Mouse (Mus musculus): ENCODE measurements around the gene Map3k1. TPM values are rescaled to one million over a fixed set of nuclear protein-coding genes. Genes with fewer than 3 reads are reported as not detected.
"Not testable (repeated sequence)": the region's sequence is repeated elsewhere in the genome, so short reads cannot be mapped to it uniquely, and the experiment has no call there.

Gene Map3k1
- total RNA-seq, 2 experiments from 2014 or later = 11.9 to 13.4 TPM

DNA sequence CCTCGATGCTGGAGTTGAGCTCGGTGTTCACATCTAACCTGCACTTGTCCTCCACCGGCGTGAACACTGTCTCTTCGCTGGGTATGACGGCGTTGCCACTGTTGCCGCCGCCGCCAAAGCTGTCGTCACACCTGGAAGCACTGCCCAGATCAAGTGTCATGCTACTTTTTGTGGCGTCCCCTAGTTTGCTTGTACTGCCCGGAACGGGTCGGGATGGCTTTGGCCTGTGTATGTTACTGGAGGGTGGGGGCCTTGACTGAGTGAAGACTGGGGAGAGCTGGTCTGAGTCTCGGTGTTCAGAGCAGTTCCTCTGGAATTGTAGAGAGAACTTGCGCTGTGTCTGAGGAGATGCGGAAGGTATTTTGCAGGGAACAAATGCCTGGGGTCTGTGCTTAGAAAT is 53.4 kb downstream of the Map3k1 start:
- intact Hi-C loops (cut with DNase I; ENCODE audit: low total_unique reads) = no loop called here
- DNase-seq = no peak

DNA sequence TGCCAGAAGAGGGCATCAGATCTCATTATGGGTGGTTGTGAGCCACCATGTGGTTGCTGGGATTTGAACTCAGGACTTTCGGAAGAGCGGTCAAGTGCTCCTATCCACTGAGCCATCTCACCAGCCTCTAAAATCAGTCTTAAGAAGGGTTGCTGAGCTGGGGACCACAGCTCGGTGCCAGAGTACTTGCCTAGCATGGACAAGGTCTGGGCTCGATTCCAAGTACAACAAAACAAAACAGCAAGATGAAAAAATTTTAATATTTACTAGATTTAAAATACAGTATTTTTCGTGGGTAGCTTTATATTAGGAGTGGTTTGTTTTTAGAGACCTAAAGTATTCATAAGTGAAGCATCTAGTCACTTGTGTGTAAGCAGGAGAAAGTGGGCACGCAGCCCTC is 55.5 kb downstream of the Map3k1 start:
- no peak for DNase-seq
- intact Hi-C loops (cut with DNase I; ENCODE audit: low total_unique reads) = no loop called here

DNA sequence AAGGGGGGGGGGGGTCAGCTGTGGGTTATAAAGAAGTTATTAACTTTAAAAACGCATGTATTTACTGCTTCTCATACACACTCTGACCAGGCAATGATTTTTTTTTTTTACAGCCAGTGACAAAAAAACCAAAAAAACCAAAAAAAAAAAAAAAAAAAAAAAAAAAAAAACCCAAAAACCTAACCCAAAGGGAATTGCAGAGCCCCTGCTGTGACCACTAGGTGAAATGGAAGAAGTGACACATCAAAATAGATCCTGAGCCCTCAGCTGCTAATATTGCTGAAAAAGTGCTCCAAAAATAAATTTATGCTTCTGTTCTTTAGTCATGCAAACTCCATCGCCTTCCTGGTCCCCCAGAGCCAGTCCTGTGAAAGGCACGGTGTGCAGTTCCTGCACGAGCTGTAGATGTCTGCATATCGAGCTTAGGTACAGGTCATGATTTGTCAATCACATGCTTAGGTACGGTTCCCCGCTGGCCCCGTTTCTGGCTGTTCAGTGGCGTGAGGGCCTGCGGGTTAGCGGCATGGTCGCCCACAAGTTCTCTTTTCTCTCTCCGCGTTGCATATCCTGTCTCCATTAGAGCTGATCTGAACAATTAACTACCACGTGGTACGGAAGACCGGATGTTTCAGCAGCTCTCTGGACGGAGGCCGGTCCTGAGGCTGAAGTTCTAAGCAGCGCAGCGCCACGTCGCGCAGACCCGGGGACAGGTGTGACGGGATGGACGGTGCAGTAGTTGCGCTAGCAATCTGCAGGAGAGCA is 60.3 kb downstream of the Map3k1 start:
- intact Hi-C loops (cut with DNase I; ENCODE audit: low total_unique reads) = no loop called here
- DNase-seq = no peak

DNA sequence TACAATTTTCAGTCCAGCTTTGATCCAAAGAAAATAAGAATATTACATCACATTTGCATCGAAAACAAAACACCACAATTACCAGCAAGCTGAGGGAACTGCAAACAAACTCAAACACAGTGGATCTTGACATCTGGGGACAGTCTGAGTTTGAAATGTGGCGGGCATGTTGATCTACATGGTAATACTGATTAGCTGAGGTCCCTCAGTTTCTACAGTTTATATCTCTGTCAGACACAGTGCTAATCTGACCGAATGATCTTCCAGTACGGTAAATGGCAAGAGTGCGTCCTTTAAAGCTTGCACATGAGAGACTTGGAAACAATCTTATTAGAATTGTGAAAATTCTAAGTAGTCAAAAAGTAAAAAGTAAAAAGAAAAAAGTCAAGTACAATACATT is 62.0 kb downstream of the Map3k1 start:
- no peak for DNase-seq
- intact Hi-C loops (cut with DNase I; ENCODE audit: low total_unique reads) = no loop called here

DNA sequence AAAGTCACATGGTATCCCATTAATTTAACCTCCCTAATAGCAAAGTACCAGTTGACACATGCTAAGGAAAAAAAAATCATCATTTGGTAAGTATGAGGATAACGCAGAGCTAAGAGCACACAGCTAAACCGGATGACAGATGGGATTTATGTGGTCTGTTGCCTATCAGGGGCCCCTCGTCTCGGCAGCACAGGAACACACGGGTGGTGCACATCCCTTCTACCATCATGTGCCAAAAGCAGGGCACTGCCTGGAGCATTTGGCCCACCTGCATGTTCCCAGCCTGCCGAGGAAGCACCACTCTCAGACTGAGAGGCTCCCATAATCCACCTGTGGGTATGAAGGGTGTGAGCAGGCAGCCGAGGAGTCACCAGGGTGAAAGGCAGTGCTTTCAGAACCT is 63.6 kb downstream of the Map3k1 start:
- intact Hi-C loops (cut with DNase I; ENCODE audit: low total_unique reads) = no loop called here
- no peak for DNase-seq

DNA sequence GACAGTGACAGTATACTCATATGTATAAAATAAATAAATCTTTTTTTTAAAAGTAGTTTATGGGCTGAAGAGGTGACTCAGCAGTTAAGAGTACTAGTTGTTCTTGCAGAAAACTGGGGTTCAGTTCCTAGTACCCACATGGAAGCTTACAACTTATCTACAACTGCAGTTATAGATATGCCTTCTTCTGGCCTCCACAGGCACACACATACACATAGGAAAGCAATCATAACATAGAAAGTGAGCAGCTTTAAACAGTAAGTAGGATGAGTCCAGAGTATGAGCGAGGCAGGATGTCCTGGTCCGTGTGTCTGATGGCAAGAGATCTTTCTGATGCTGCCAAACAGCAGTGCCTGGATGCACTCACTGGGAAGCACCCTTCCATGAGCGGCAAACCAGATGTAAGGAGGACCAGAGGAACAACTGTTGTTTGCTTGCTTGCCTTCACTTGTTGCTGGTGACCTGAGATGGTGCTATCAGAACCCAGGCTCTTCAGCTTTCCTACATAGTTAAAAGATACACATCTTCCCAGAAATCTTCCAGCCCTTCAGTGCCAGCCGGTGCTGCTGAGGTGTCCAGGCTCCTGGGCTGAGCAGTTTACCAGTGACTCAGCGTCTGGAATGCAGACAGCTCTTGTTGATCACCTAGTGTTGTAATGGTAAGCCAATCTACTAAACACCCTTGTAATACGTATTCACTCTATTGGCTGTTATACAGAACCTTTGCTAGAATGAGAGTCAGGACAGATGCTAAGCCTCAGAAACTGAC is 64.4 kb downstream of the Map3k1 start:
- intact Hi-C loops (cut with DNase I; ENCODE audit: low total_unique reads) = no loop called here
- DNase-seq = no peak

DNA sequence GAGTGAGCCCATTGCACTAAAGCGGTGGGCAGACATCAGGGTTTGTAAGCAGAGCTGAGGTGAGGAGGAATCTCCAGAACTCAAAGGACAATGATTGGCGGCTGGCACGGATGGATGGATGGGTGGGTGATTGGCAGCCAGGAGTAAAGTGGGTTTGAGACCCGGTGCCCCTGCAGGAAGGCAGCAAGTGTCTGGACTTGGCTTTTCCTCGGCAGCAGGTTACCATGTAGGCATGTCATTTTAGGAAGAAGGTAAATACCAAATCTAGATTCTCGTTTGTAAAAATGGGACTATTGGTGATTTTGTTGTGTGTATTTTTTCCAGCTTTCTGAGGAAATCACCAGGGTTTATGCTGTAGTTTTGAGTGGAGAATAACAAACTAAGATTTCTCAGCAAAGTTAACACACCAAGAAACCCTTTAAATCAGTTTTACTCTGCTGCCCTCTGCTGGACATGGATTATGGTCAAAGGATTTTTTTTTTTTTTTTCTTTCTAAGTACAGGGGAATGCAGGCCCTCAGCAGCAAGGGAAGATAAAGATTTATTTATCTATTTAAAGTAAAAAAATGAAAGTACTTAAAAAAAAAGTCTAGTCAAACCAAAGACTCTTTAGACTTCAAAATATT is 66.7 kb downstream of the Map3k1 start:
- intact Hi-C loops (cut with DNase I; ENCODE audit: low total_unique reads) = no loop called here
- no peak for DNase-seq

DNA sequence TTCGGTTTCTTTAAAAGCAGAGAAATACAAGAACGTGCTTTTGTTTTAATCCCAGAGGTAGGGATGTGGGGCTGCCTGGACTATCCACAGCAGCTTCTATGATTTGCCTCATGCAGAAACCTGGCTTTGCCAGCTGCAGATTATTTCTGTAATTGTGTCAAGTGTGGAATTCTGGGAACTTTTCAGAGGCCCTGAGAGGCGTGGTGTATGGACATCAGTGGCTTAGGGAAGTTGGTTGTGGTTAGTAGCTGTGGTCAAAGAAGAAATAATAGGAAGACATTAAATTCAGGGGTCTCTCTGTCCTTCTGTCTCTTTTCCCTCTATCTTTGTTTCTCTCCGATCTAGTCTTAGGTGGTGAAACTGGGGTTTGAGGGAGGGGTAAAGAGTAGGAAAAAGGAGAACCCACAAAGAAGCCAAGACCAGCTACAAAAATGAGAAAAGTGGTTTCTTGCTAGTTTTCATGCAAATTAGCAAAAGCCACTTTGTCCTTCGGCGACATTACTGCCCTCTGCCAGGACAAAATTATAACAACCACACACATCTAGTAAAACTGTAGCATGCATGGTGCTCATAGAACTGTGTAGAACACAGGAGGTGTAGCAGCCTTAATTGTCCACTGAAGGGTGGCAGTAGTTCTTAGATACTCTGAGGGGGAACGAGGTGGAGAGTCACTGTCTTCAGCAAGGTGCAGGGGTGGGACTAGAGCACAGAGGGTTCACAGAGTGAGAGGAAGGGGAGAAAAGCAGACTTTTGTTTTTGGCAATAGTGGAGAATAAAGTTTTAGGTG is 67.4 kb downstream of the Map3k1 start:
- no peak for DNase-seq
- intact Hi-C loops (cut with DNase I; ENCODE audit: low total_unique reads) = no loop called here

DNA sequence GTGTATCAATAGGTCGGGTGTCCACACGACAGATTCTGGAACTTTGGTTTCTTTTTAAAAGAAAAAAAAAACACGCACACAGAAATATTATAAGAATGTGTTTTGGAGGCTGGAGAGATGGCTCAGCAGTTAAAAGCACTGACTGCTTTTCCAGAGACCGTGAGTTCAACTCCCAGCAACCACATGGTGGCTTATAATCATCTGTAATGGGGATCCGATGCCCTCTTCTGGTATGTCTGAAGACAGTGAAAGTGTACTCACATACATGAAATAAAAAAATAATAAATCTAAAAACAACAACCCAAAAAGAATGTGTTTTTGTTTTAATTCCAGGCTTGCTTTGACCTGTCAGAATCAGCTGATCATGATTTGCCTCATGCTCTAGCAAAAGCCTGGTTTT is 81.9 kb downstream of the Map3k1 start:
- DNase-seq = no peak
- intact Hi-C loops (cut with DNase I; ENCODE audit: low total_unique reads) = no loop called here

DNA sequence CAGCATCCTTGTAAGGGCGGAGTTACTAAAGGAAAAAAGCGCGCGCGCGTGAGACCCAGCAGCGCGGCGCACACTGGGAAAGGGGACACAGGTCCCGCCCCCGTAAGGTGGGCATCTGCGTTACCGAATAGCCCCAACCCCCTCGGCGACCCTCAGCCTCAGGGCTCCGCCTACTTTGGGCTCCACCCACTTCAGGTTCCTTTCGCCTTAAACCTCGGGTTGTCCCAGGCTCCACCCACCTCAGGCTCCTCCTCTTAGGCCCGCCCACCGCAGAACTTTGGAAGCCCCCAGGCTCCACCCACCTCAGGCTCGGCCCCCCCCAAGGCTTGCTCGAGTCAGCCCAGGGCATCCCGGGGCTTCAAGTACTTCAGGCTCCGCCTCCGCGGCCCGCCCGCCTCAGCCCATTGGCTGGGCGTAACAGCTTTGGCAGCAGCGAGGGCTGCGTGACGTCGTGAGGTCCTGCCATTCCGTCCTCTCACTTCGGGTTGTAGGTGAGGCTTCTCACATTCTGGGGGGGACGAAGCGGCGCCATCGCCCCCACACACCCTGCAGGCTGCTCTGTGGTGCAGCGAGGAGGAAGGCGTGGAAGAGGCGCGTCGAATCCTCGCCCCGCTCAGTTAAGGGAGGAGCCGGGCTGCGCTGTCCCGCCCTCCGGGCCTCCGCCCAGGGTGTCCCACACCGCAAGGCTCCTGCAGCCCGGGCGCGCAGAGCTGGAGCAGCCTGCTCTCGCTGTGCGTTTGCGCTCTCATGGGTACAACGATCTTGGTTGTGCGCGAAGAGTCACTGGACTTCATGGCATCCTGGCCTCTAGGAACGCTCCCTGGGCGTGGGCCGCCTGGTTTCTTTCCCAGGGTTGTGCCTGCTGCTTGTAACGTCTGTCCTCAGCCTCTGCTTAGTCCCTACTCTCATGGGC is 83.4 kb downstream of the Map3k1 start:
- peak; percentile 97 for DNase-seq
- intact Hi-C loops (cut with DNase I; ENCODE audit: low total_unique reads) = no loop called here

DNA sequence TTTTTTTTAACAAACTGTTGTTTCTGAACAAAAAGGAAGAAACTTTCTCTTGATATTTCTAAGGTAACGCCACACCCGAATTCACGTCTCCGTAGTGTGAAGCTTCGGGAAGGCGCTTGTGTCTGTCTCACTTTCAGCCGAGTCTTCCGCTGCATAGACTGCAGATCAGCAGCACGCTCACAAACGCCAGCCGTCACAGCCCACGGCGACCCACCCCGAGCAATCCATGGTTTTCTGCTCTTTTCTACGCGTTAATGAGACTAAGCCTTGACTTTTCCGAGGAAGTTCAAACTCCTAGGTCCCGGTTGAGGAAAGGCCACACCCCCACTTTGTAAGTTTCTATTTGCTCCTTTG is 84.0 kb downstream of the Map3k1 start:
- no peak for DNase-seq

DNA sequence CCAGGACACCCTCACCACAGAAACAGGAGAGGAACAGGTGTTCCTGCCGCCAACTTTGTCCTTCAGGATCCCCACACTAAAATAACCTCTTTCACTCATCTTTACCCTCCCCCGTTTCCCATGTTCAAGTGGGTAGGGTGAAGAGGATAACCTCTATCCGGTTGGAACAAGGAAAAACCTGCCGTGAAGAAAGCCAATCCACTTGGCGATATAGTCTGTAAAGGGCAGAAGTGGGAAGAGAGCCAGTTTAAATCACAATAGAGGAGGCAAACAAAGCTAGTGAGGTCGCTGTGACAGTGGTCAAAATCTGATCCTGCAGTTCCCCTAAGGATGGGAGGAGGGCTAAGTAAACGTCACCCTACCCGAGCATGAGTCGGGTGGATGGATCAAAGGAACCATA is 89.1 kb downstream of the Map3k1 start:
- DNase-seq = no peak
- intact Hi-C loops (cut with DNase I; ENCODE audit: low total_unique reads) = no loop called here

More for the DNA sequence above, 84.0 kb downstream of the Map3k1 start:
- intact Hi-C loops (cut with DNase I; ENCODE audit: low total_unique reads) = no loop called here

DNA sequence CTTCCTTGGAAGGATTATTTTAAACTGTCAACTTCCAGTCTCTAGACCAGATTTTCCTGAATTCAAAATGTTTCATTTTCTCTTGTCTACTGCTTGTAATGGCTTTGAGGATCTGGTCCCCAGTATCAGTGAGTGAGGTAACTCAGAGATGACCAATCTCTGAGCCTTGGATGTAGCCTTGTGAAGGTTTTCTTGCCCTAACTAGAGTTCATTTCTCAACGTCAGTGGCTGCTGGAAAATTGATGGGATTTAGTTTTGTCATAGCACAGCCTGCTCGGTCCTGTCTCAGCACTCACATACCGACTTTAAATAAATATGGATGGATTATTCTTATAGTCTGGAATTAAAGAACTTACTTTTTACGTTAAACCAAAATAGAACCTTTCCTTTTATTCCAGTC is 98.3 kb downstream of the Map3k1 start:
- DNase-seq = no peak
- intact Hi-C loops (cut with DNase I; ENCODE audit: low total_unique reads) = no loop called here

DNA sequence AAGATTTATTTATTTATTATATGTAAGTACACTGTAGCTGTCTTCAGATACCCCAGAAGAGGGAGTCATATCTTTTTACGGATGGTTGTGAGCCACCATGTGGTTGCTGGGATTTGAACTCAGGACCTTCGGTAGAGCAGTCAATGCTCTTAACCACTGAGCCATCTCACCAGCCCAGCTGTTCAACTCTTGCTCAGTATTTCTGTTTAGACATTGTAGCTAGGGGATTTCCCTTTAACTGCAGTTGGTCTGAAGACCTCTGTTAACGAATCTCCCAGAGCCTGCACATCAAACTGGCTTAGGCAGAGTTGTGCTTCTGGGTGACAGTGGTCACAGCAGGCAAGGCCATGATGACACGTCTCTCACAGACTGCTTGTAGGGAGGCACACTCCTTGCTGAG is 104.8 kb downstream of the Map3k1 start:
- intact Hi-C loops (cut with DNase I; ENCODE audit: low total_unique reads); DNase-seq: not testable (repeated sequence)

DNA sequence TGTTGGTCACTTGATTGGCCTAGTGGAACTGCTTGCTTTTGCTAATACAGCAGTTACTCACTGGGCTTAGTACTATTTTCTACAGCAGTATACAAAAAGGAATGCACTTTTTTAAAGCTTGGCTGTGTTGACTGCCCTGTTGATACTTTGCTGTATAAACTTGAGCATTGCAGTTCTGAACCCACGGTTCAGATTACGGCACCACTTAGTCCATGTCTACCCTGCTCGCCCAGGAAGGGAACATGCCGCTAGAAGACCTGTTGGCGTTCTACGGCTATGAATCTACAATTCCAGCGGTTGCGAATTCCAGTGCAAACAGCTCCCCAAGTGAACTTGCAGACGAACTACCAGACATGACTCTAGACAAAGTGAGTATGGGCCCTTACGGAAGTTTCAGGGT is 105.4 kb downstream of the Map3k1 start:
- intact Hi-C loops (cut with DNase I; ENCODE audit: low total_unique reads) = no loop called here
- no peak for DNase-seq
